Mouse (Mus musculus) adrenal gland, adult 18-20 months (tissue): ENCODE data around the gene Tet1. TPM values are rescaled to one million over a fixed set of nuclear protein-coding genes. Genes with fewer than 3 reads are reported as not detected.

Source experiments
- DNase-seq, 2 experiments: peaks; one replicate each; pipeline ENCODE4 v3.0.0; 2021 to 2022; ENCODE audit warnings: low spot score in 2 of 2
- total RNA-seq, 2 experiments: library from RNA; stranded (reverse); gene quantifications; 1 replicate in 1 of 2; 2 replicates in 1 of 2; pipeline ENCODE4 v1.2.3; 2021

The Tet1 gene
- total RNA-seq, 2 experiments from 2014 or later, result 1.4 to 1.7 TPM

DNA sequence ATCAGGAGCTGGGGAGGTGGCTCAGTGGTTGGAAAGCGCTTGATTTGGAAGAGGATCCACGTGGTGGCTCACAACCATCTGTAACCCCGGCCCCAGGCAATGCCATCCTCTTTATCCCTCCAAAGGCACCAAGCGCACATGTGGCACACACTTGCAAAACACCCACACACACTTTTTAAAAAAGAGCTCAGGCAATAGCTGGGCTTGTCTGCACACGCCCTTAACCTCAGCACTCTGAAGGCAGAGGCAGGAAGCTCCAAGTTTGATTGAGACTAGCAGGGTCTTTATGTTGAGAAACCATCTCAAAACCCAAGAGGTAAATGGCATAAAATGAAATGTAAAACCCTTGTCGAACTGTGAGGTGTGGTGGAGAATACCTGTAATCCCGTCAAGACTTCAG, 57.2 kb downstream of the Tet1 start:
- DNase-seq, result no peak

GRCm38 (mm10) chr10:62851025-62851424, 57.8 kb downstream of the Tet1 start:
- DNase-seq, result no peak

- no peak for DNase-seq
Observed at GRCm38 (mm10) chr10:62848783-62849182, 60.0 kb downstream of the Tet1 start.

- peak in 1 of 2 experiments; percentile 29 for DNase-seq
Observed at GRCm38 (mm10) chr10:62847069-62847626, 61.6 kb downstream of the Tet1 start.

DNA sequence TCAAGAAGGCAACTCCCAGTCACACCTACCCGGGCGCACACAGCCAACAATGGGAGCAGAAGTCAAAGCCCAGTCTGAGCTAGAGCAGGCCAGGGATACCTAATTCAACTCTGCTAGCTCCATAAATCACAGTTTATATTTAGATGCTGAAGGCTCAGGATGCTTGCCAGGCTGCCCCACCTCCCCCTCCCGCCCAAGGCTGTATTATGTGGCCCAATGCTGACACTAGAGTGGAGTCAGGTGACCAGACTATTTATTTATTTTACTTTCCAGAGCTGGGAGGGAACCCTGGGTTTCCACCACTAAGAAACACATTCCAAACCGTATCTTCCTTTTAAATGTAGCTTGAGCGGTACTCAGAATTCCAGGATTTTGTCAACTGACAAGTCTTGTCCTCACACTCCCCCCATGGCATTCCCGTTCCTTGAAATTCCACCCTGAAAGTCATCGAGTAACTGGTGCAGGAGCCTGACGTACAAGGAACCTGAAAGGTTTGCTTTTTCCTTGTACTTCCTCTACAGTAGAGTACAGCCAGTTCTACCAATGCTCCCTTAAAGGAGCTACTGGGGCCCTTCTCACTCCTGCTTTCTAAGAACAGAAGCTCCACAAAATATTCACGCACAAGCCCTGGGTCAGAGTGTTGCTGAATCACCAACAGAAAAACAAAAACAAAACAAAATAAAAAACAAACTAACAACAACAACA, 64.9 kb downstream of the Tet1 start:
- DNase-seq, result peak in 1 of 2 experiments; percentile 22

DNA sequence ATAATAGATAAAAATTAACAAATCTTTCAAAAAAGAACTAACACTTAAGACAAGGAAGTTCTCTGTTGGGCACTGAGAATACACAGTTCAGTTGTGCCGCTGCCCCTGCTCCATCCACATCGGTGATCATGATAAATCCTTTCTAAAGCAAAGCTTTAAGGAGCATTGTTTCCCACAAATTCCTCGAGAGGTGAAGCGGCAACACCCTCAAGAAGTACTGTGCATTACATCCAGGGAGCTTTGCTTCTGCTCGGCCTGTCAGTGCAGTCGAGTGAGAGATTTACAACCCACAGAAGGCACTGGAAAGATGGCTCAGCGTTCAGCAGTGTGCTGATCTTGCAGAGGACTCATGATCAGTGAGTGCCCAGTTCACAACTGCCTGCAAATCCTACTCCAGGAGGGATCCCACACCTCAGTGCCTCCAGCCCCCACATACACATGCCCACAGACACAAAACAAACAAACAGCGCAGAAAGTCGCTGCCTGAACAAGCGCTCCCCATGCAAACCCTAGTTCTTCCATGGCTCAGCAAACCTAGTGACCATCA, 66.8 kb downstream of the Tet1 start:
- no peak for DNase-seq

DNA sequence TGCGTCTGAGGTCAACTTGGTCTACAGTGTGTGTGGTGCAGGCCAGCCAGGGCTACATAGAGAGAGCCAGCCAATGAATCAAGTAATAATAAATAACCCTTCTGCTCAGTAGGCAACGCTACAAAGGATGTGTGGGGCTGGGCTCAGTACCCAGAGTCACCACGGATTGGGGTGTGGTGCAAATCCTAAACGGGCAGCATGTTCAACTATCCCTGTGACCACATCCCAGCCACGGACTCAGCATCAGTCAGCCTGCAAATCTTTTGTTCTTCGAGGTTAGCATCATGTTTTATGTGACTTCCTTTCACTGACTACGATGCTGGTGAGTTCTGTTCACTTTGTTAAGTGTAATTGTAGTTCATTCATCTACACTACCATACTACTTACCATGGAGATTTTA, 68.1 kb downstream of the Tet1 start:
- no peak for DNase-seq

- no peak for DNase-seq
Observed at GRCm38 (mm10) chr10:62837987-62838386, 70.8 kb downstream of the Tet1 start.

GRCm38 (mm10) chr10:62832783-62833182, 76.0 kb downstream of the Tet1 start:
- no peak for DNase-seq

DNA sequence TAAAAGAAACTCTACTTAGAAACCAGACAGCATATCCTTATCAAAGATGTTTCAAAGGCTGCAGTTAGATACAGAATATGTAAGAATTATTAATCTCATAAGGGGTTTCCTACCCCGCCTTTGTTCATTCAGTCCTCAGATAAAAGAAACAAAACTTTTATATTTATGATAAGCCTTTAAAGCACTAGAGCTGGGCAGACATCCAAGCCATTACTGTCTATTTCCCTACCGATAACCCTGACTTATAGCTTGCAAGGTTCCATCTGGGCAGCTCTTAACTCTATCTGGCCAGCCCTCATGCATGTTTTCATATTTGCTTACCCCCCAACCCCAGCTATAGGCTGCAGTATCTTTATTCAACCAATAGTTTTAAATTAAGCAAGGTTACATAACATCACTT, 77.2 kb downstream of the Tet1 start:
- no peak for DNase-seq

DNA sequence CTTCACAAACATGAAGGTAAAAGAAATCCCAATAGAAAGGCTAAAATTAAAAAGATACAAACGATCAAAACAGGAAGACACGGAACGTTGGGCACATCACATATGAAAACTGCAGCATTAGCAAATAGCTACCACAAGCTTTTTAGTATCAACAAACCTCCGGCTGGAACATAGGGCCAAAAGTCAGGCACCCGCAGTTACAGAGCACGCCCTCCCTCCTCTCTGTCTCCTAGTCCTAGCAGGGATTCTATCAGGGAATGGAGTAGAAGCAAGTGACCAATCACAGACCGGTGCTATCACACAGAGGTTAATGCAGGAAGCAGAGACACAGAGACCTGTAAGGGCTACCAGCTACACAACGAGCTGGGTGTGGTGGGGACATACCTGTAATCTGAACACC, 84.3 kb downstream of the Tet1 start:
- no peak for DNase-seq

- no peak for DNase-seq
Observed at GRCm38 (mm10) chr10:62823431-62823830, 85.4 kb downstream of the Tet1 start.

- no peak for DNase-seq
Observed at GRCm38 (mm10) chr10:62810010-62810409, 98.8 kb downstream of the Tet1 start.

- DNase-seq, result no peak
Observed at GRCm38 (mm10) chr10:62808766-62809165, 100.0 kb downstream of the Tet1 start.

GRCm38 (mm10) chr10:62808316-62808715, 100.5 kb downstream of the Tet1 start:
- DNase-seq, result no peak

- DNase-seq, result no peak
Observed at GRCm38 (mm10) chr10:62804106-62804505, 104.7 kb downstream of the Tet1 start.

DNA sequence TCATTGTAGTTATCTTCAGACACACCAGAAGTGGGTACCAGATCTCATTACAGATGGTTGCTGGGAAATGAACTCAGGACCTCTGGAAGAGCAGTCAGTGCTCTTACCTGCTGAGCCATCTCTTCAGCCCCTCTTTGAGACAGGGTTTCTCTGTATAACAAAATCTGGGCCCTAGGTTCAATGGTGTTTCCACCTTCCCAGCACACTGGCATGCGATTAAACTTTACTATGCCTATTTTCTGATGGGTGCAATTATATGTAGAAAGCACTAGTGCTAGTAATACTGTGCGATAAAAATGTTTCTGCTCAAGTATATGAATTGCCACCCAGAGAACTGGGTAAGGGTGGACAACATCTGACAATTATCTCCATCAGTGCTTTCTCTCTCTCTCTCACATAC, 105.5 kb downstream of the Tet1 start:
- no peak for DNase-seq

- no peak for DNase-seq
Observed at GRCm38 (mm10) chr10:62794221-62794620, 114.6 kb downstream of the Tet1 start.

- no peak for DNase-seq
Observed at GRCm38 (mm10) chr10:62793091-62793453, 115.7 kb downstream of the Tet1 start.

DNA sequence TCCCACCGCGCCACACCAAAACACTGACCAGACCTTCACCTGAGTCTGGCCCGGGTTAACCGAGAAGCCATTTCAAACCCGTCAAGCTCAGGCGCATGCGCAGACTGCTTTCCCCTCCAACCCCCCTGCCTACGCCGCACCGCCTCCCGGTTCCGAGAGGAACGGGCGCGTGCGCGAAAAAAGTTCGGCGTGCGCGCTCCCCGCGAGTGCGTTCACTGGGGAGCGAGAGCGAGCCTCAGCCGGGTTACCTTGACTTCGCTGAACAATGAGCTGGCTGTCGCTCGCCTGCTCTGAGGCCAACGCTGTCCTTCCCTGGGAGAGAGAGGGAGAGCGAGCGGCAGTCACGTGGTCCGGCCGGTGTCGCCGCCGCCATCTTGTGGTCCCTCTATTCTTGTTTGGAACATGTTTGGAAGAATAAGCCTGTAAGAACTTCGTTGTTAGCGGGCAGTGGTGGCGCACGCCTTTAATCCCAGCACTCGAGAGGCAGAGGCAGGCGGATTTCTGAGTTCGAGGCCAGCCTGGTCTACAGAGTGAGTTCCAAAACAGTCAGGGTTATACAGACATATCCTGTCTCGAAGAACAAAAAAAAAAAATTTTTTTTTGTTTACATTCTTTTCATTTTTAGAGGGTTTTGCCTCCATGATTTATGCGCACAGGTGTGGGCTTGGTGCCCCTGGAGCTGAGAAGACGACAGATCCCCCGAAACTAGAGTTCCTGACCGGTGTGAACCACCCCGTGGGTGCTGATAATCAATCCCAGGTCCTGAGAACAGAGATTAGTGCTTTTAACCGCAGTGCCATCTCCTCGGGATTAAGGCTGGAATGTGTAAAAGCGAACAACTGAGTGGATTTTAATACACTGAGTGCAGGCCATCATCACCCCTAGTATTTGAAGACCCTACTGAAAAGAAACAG, 116.4 kb downstream of the Tet1 start, which contains the start of gene Ccar1:
TSS of gene Ccar1 (minus strand) at position 110 of the 914 bp plus-strand sequence.
- peak; percentile 99 for DNase-seq
